Mouse (Mus musculus): ENCODE data around the gene Ccl3. TPM values are rescaled to one million over a fixed set of nuclear protein-coding genes. Genes with fewer than 3 reads are reported as not detected.

Gene Ccl3
- total and polyA plus RNA-seq, 2 experiments from 2014 or later: 0.31 to 0.73 TPM

- H3K9ac ChIP-seq (replicated peaks; ENCODE audit: low read depth, low read length): no peak within 1 kb of the TSS
- H3K4me3 ChIP-seq (ENCODE audit: low read depth, low read length): no peak within 1 kb of the TSS
- no peak for ATAC-seq (ENCODE audit: insufficient read depth, low read depth)
- H3K27ac ChIP-seq (ENCODE audit: low read depth): no peak within 1 kb of the TSS
- no peak for TF ChIP-seq CTCF (IDR thresholded peaks at IDR 0.05; ENCODE audit: low read depth)
- no peak for TF ChIP-seq EP300 (IDR thresholded peaks at IDR 0.05; ENCODE audit: low read depth)
- 73% methylated on average over 1 of the region's 1 CpGs for WGBS
- no peaks in the 10 kb centered on the region for H3K4me1 ChIP-seq (ENCODE audit: control insufficient read depth, insufficient read depth)
- no peaks in the 10 kb centered on the region for H3K27me3 ChIP-seq (ENCODE audit: control insufficient read depth, insufficient read depth, low read length)
- no peaks in the 10 kb centered on the region for H3K36me3 ChIP-seq (replicated peaks; ENCODE audit: control insufficient read depth, insufficient read depth, low read length)
- no peak within 1 kb of the TSS for H3K4me2 ChIP-seq (ENCODE audit: low read depth, low read length)
- DNase-seq (ENCODE audit: low spot score): no peak
- 0 out of 2 replicates have a peak, but pooled peaks cover 7% of the 10 kb centered on the region for H3K9me3 ChIP-seq (replicated peaks; ENCODE audit: control insufficient read depth, low read length)
Observed at GRCm38 (mm10) chr11:83645521-83645920, 3.6 kb downstream of the Ccl3 start, which contains the start of gene Rpl9-ps1. Gene Rpl9-ps1, minus strand, starts transcription at chr11:83645621.

DNA sequence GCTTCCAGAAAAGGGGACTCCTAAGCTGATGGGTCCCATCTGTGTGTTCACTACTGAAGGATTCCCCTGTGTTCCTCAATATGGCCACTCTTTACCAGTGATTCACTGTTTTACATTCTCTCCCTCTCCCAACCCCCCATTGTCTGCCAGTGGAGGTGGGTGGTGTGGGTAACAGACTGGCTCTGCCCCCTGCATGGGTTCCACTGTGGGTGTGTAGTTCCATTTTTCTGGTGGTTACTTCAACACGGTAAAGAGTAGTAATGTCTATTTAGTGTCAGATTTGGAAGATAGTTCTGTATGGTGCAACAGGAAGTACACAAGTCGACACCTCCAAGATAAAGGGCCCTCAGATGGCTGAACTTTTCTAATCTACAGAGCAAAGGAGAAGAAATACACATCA, 7.9 kb downstream of the Ccl3 start:
- H3K36me3 ChIP-seq (replicated peaks; ENCODE audit: control insufficient read depth, insufficient read depth, low read length): no peaks in the 10 kb centered on the region
- no peak overlapping the region for H3K4me3 ChIP-seq (ENCODE audit: low read depth, low read length)
- H3K9ac ChIP-seq (replicated peaks; ENCODE audit: low read depth, low read length): no peak overlapping the region
- H3K9me3 ChIP-seq (replicated peaks; ENCODE audit: control insufficient read depth, low read length): 0 out of 2 replicates have a peak, but pooled peaks cover 7% of the 10 kb centered on the region
- TF ChIP-seq CTCF (IDR thresholded peaks at IDR 0.05; ENCODE audit: low read depth): no peak
- peaks cover 6% of the 10 kb centered on the region; the same call in 1 of the 2 replicates for H3K4me1 ChIP-seq (ENCODE audit: control insufficient read depth, insufficient read depth)
- H3K4me2 ChIP-seq (ENCODE audit: low read depth, low read length): no peak overlapping the region
- no peak overlapping the region for H3K27ac ChIP-seq (ENCODE audit: low read depth)
- no peak for DNase-seq (ENCODE audit: low spot score)
- WGBS: 45% methylated on average over 2 of the region's 2 CpGs
- no peaks in the 10 kb centered on the region for H3K27me3 ChIP-seq (ENCODE audit: control insufficient read depth, insufficient read depth, low read length)
- no peak for ATAC-seq (ENCODE audit: insufficient read depth, low read depth)

GRCm38 (mm10) chr11:83640141-83640540, 9.0 kb downstream of the Ccl3 start:
- Histone ChIP-seq H3K9ac (replicated peaks; ENCODE audit: low read depth, low read length) (no peak overlapping the region), H3K27ac (ENCODE audit: low read depth) (no peak overlapping the region; the same call in 1 of the 2 replicates), H3K4me3 (ENCODE audit: low read depth, low read length) (no peak overlapping the region), H3K9me3 (replicated peaks; ENCODE audit: control insufficient read depth, low read length) (0 out of 2 replicates have a peak, but pooled peaks cover 3% of the 10 kb centered on the region), H3K4me1 (ENCODE audit: control insufficient read depth, insufficient read depth) (peaks cover 6% of the 10 kb centered on the region; the same call in 1 of the 2 replicates), H3K27me3 (ENCODE audit: control insufficient read depth, insufficient read depth, low read length) (no peaks in the 10 kb centered on the region), H3K36me3 (replicated peaks; ENCODE audit: control insufficient read depth, insufficient read depth, low read length) (no peaks in the 10 kb centered on the region), H3K4me2 (ENCODE audit: low read depth, low read length) (no peak overlapping the region)
- 56% methylated on average over 5 of the region's 5 CpGs for WGBS
- DNase-seq (ENCODE audit: low spot score) (no peak), ATAC-seq (ENCODE audit: insufficient read depth, low read depth) (no peak)
- TF ChIP-seq CTCF (IDR thresholded peaks at IDR 0.05; ENCODE audit: low read depth): no peak
- no peak for TF ChIP-seq EP300 (IDR thresholded peaks at IDR 0.05; ENCODE audit: low read depth)

- H3K27ac ChIP-seq (ENCODE audit: low read depth): no peak overlapping the region; the same call in 1 of the 2 replicates
- H3K4me1 ChIP-seq (ENCODE audit: control insufficient read depth, insufficient read depth): peaks cover 6% of the 10 kb centered on the region; the same call in 1 of the 2 replicates
- no peaks in the 10 kb centered on the region for H3K9me3 ChIP-seq (replicated peaks; ENCODE audit: control insufficient read depth, low read length)
- no peak for TF ChIP-seq EP300 (IDR thresholded peaks at IDR 0.05; ENCODE audit: low read depth)
- TF ChIP-seq CTCF (IDR thresholded peaks at IDR 0.05; ENCODE audit: low read depth): peak; percentile 21; the same call in 1 of the 2 replicates
- H3K4me2 ChIP-seq (ENCODE audit: low read depth, low read length): no peak overlapping the region
- ATAC-seq (ENCODE audit: insufficient read depth, low read depth) (no peak), DNase-seq (ENCODE audit: low spot score) (no peak)
- H3K4me3 ChIP-seq (ENCODE audit: low read depth, low read length): no peak overlapping the region
- no peaks in the 10 kb centered on the region for H3K36me3 ChIP-seq (replicated peaks; ENCODE audit: control insufficient read depth, insufficient read depth, low read length)
- H3K9ac ChIP-seq (replicated peaks; ENCODE audit: low read depth, low read length): no peak overlapping the region
- no peaks in the 10 kb centered on the region for H3K27me3 ChIP-seq (ENCODE audit: control insufficient read depth, insufficient read depth, low read length)
- 69% methylated on average over 3 of the region's 3 CpGs for WGBS
Observed at GRCm38 (mm10) chr11:83639533-83639932, 9.6 kb downstream of the Ccl3 start.

- H3K9ac ChIP-seq (replicated peaks; ENCODE audit: low read depth, low read length): no peak overlapping the region
- DNase-seq (ENCODE audit: low spot score): no peak
- TF ChIP-seq CTCF (IDR thresholded peaks at IDR 0.05; ENCODE audit: low read depth): no peak
- H3K4me2 ChIP-seq (ENCODE audit: low read depth, low read length): no peak overlapping the region
- no peaks in the 10 kb centered on the region for H3K36me3 ChIP-seq (replicated peaks; ENCODE audit: control insufficient read depth, insufficient read depth, low read length)
- H3K27ac ChIP-seq (ENCODE audit: low read depth): no peak overlapping the region; the same call in 1 of the 2 replicates
- ATAC-seq (ENCODE audit: insufficient read depth, low read depth): no peak
- no peaks in the 10 kb centered on the region for H3K27me3 ChIP-seq (ENCODE audit: control insufficient read depth, insufficient read depth, low read length)
- no peaks in the 10 kb centered on the region for H3K9me3 ChIP-seq (replicated peaks; ENCODE audit: control insufficient read depth, low read length)
- H3K4me1 ChIP-seq (ENCODE audit: control insufficient read depth, insufficient read depth): peaks cover 6% of the 10 kb centered on the region; the same call in 1 of the 2 replicates
- H3K4me3 ChIP-seq (ENCODE audit: low read depth, low read length): no peak overlapping the region
- 75% methylated on average over 2 of the region's 2 CpGs for WGBS
Observed at GRCm38 (mm10) chr11:83638934-83639333, 10.2 kb downstream of the Ccl3 start.

GRCm38 (mm10) chr11:83636742-83637235, 12.4 kb downstream of the Ccl3 start:
- DNase-seq (ENCODE audit: low spot score): peak; percentile 48
- no peak overlapping the region for H3K4me2 ChIP-seq (ENCODE audit: low read depth, low read length)
- no peaks in the 10 kb centered on the region for H3K27me3 ChIP-seq (ENCODE audit: control insufficient read depth, insufficient read depth, low read length)
- no peak overlapping the region for H3K9ac ChIP-seq (replicated peaks; ENCODE audit: low read depth, low read length)
- peaks cover 11% of the 10 kb centered on the region; the same call in 1 of the 2 replicates for H3K4me1 ChIP-seq (ENCODE audit: control insufficient read depth, insufficient read depth)
- ATAC-seq (ENCODE audit: insufficient read depth, low read depth): peak; percentile 70
- no peak overlapping the region for H3K4me3 ChIP-seq (ENCODE audit: low read depth, low read length)
- TF ChIP-seq CTCF (IDR thresholded peaks at IDR 0.05; ENCODE audit: low read depth): no peak
- peak; percentile 46; the same call in 1 of the 2 replicates for TF ChIP-seq EP300 (IDR thresholded peaks at IDR 0.05; ENCODE audit: low read depth)
- 26% methylated on average over 1 of the region's 1 CpGs for WGBS
- H3K36me3 ChIP-seq (replicated peaks; ENCODE audit: control insufficient read depth, insufficient read depth, low read length): no peaks in the 10 kb centered on the region
- no peaks in the 10 kb centered on the region for H3K9me3 ChIP-seq (replicated peaks; ENCODE audit: control insufficient read depth, low read length)
- peak overlapping the region; percentile 46; the same call in 1 of the 2 replicates for H3K27ac ChIP-seq (ENCODE audit: low read depth)
